Mouse (Mus musculus) layer of hippocampus, postnatal 25 days (tissue): ENCODE data around the gene Hist1h2ae. TPM values are rescaled to one million over a fixed set of nuclear protein-coding genes. Genes with fewer than 3 reads are reported as not detected.
"Not testable (repeated sequence)": the region's sequence is repeated elsewhere in the genome, so short reads cannot be mapped to it uniquely, and the experiment has no call there.

Source experiments
- DNase-seq, 2 experiments: peaks; one replicate each; pipeline ENCODE4 v3.0.0; 2022; ENCODE audit warnings: mixed read lengths in 2 of 2, low spot score in 1 of 2; ENCODE audit errors: extremely low spot score in 1 of 2
- total RNA-seq, 2 experiments: library from RNA; stranded (reverse); gene quantifications; 2 replicates each; pipeline ENCODE4 v1.2.3; 2021

Gene Hist1h2ae
- total RNA-seq, 2 experiments from 2014 or later: 4.6 to 7.9 TPM

GRCm38 (mm10) chr13:23570261-23571021 lies 579 bp downstream of the Hist1h2ae start:
- not testable (repeated sequence) for DNase-seq

GRCm38 (mm10) chr13:23564482-23564881 lies 6.5 kb downstream of the Hist1h2ae start:
- no peak for DNase-seq

GRCm38 (mm10) chr13:23562699-23563462 lies 8.1 kb downstream of the Hist1h2ae start:
- no peak for DNase-seq

GRCm38 (mm10) chr13:23561883-23562659 lies 8.9 kb downstream of the Hist1h2ae start, which contains the start of gene Hist1h3e:
TSS of gene Hist1h3e (minus strand) at chr13:23562369.
- DNase-seq: peak; percentile 88 to 94

- not testable (repeated sequence) for DNase-seq
Observed at GRCm38 (mm10) chr13:23561531-23561882, 9.5 kb downstream of the Hist1h2ae start.

- DNase-seq: not testable (repeated sequence)
Observed at GRCm38 (mm10) chr13:23560699-23561098, 10.3 kb downstream of the Hist1h2ae start.

- DNase-seq: no peak
Observed at GRCm38 (mm10) chr13:23556906-23557305, 14.1 kb downstream of the Hist1h2ae start.

GRCm38 (mm10) chr13:23555839-23556416 lies 15.1 kb downstream of the Hist1h2ae start:
- DNase-seq: peak; percentile 32 to 36

- peak; percentile 62 to 64 for DNase-seq
Observed at GRCm38 (mm10) chr13:23554925-23555838, 15.8 kb downstream of the Hist1h2ae start.

- no peak for DNase-seq
Observed at GRCm38 (mm10) chr13:23554393-23554792, 16.6 kb downstream of the Hist1h2ae start.

GRCm38 (mm10) chr13:23552962-23553361 lies 18.1 kb downstream of the Hist1h2ae start, which contains the start of gene Hist1h1d:
TSS of gene Hist1h1d (plus strand) at chr13:23553262.
- no peak for DNase-seq

- DNase-seq: no peak
Observed at GRCm38 (mm10) chr13:23551931-23552914, 18.8 kb downstream of the Hist1h2ae start.

- DNase-seq: peak; percentile 75 to 82
Observed at GRCm38 (mm10) chr13:23551146-23551834, 19.7 kb downstream of the Hist1h2ae start, which contains the start of gene Hist1h4f. TSS of gene Hist1h4f (minus strand) at chr13:23551648.

GRCm38 (mm10) chr13:23550761-23551145 lies 20.3 kb downstream of the Hist1h2ae start:
- DNase-seq: no peak

GRCm38 (mm10) chr13:23546694-23547093 lies 24.3 kb downstream of the Hist1h2ae start:
- DNase-seq: no peak

GRCm38 (mm10) chr13:23544787-23545120 lies 26.3 kb downstream of the Hist1h2ae start:
- DNase-seq: not testable (repeated sequence)

- peak; percentile 49 to 71 for DNase-seq
Observed at GRCm38 (mm10) chr13:23543965-23544786, 26.8 kb downstream of the Hist1h2ae start, which contains the start of gene Hist1h3f. TSS of gene Hist1h3f (plus strand) at chr13:23544052.
